Mouse (Mus musculus) G1E (cell line): ENCODE data around the gene Plekha8.

Source experiments
- CTCF ChIP-seq: IDR thresholded peaks from 2 replicates; pipeline ENCODE4 v1.5.1; 2012; ENCODE audit warnings: low read depth, low read length, inconsistent platforms, mixed read lengths
- GATA1 ChIP-seq: IDR thresholded peaks from 2 replicates; pipeline ENCODE4 v1.6.1; 2012; ENCODE audit warnings: borderline replicate concordance, low read length, inconsistent platforms, mixed read lengths
- GATA2 ChIP-seq: IDR thresholded peaks from 2 replicates; pipeline ENCODE4 v1.6.1; 2012; ENCODE audit warnings: low read depth, low read length, inconsistent platforms, borderline replicate concordance
- TAL1 ChIP-seq: conservative IDR thresholded peaks from 2 replicates; pipeline ENCODE4 v1.6.1; 2012; ENCODE audit warnings: low read depth, low read length, inconsistent platforms, mixed read lengths

- TF ChIP-seq CTCF (no peak), GATA1 (no peak), TAL1 (no peak), GATA2 (no peak)
Measured at GRCm38 (mm10) chr6:54685716-54686395, 90.9 kb downstream of the Plekha8 start.
